Mouse (Mus musculus): ENCODE measurements around the gene Ptpre. TPM values are rescaled to one million over a fixed set of nuclear protein-coding genes. Genes with fewer than 3 reads are reported as not detected.
"Not testable (repeated sequence)": the region's sequence is repeated elsewhere in the genome, so short reads cannot be mapped to it uniquely, and the experiment has no call there.

Ptpre gene
- polyA plus RNA-seq, 1 experiment from 2014 or later, result 2.4 TPM

DNA sequence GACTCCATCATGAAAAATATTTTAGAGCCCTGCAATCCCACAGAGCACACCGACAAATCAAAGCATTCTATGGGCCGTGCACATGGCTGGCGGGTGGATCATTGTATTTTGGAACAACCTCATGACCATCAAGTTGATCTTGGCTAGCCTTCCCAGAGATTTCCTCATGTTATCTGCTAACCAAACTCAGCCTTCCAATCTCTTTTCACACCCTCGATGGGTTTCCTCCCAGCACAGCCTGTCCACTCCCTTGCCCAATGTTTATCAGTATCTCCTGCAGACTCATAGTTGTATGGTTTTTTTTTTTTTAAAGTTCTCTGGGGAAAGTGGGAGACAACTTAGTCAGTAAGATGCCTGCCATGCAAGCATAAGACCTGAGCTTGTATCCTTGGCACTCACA lies 70.9 kb downstream of the Ptpre start:
- H3K27me3 ChIP-seq (replicated peaks; ENCODE audit: control insufficient read depth, insufficient read depth, low read length), result no peaks in the 10 kb centered on the region
- H3K9ac ChIP-seq (ENCODE audit: low read depth, low read length), result no peak overlapping the region
- H3K36me3 ChIP-seq (ENCODE audit: control insufficient read depth, insufficient read depth, low read length), result no peaks in the 10 kb centered on the region
- 73% methylated on average over 4 of the region's 4 CpGs for WGBS
- H3K4me2 ChIP-seq (ENCODE audit: low read depth, low read length), result no peak overlapping the region
- ATAC-seq, result no peak
- H3K4me1 ChIP-seq (ENCODE audit: control insufficient read depth, insufficient read depth, low read length), result peaks cover 14% of the 10 kb centered on the region
- no peak overlapping the region for H3K4me3 ChIP-seq (ENCODE audit: low read length)
- no peak overlapping the region for H3K27ac ChIP-seq (ENCODE audit: low read length)
- H3K9me3 ChIP-seq (ENCODE audit: control insufficient read depth, low read length), result no peaks in the 10 kb centered on the region

DNA sequence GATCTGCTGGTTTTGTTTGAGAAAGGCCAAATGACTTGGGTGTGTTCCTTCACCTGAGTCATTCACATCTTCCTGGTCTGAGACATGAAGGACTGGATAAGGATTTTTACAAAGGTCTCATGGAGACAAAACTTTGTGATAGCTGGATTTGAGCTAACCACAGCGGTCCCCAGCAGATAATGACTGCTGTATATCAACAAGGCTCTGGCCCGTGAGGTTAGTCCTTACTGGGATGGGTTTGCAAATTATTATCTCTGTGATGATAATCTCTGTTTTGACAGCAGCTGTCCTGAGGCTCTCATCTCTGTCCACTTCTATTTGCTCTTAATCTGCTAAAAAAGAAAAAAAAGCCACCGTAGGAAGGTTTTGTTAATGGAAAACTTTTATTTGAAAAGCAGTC lies 71.7 kb downstream of the Ptpre start:
- Histone ChIP-seq H3K4me1 (ENCODE audit: control insufficient read depth, insufficient read depth, low read length) (peaks cover 14% of the 10 kb centered on the region), H3K36me3 (ENCODE audit: control insufficient read depth, insufficient read depth, low read length) (no peaks in the 10 kb centered on the region), H3K27ac (ENCODE audit: low read length) (0 out of 2 replicates have a peak overlapping the region, but pooled peaks have one; percentile 34), H3K4me3 (ENCODE audit: low read length) (no peak overlapping the region), H3K9me3 (ENCODE audit: control insufficient read depth, low read length) (no peaks in the 10 kb centered on the region), H3K27me3 (replicated peaks; ENCODE audit: control insufficient read depth, insufficient read depth, low read length) (no peaks in the 10 kb centered on the region), H3K9ac (ENCODE audit: low read depth, low read length) (no peak overlapping the region), H3K4me2 (ENCODE audit: low read depth, low read length) (no peak overlapping the region)
- no peak for ATAC-seq
- 28% methylated on average over 3 of the region's 3 CpGs for WGBS

DNA sequence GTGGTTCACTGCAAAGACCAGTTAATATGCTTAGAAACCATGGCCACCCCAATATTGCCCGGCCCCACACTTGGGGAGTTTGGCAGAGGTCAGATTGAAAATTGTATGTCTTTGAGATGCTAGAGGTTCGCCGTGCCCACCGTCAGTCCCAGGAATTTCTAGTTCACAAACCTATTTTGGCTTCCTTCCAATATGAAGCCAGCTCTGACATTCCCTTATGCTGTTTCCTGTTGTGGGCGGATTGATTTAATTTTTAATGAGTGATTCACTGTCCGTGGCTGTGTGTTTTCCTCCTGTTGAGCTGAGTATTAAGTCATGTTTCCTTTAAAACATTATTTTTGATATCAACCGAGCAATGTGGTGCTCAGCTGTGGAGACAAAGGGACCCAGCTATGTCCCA lies 72.4 kb downstream of the Ptpre start:
- Histone ChIP-seq H3K9ac (ENCODE audit: low read depth, low read length) (no peak overlapping the region), H3K4me3 (ENCODE audit: low read length) (no peak overlapping the region), H3K4me2 (ENCODE audit: low read depth, low read length) (no peak overlapping the region), H3K27me3 (replicated peaks; ENCODE audit: control insufficient read depth, insufficient read depth, low read length) (no peaks in the 10 kb centered on the region), H3K4me1 (ENCODE audit: control insufficient read depth, insufficient read depth, low read length) (peaks cover 14% of the 10 kb centered on the region), H3K27ac (ENCODE audit: low read length) (peak overlapping the region; percentile 34; the same call in 1 of the 2 replicates), H3K9me3 (ENCODE audit: control insufficient read depth, low read length) (no peaks in the 10 kb centered on the region), H3K36me3 (ENCODE audit: control insufficient read depth, insufficient read depth, low read length) (no peaks in the 10 kb centered on the region)
- 26% methylated on average over 7 of the region's 7 CpGs for WGBS
- ATAC-seq, result no peak

DNA sequence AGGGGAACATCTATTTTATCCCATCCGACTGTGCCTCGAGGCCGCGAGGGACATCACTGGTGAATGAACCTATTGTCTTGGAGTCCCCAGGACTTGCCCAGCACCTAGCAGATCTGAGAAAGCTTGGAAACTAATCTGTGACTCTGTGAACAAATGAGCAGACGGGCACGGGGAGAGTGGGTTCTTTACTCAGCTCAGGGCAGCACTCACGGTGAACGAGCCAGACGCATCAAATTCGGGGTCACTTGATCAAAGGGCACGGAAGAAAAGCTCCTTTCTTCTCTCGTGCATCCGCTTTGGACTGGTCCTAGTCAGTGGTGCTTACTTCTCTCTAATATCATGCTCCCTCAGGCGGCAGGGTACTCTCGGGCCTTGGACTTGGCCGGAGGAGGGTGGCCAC lies 75.0 kb downstream of the Ptpre start:
- no peak overlapping the region for H3K27ac ChIP-seq (ENCODE audit: low read length)
- ATAC-seq, result no peak
- H3K4me3 ChIP-seq (ENCODE audit: low read length), result no peak overlapping the region
- no peaks in the 10 kb centered on the region for H3K27me3 ChIP-seq (replicated peaks; ENCODE audit: control insufficient read depth, insufficient read depth, low read length)
- H3K9ac ChIP-seq (ENCODE audit: low read depth, low read length), result no peak overlapping the region
- 81% methylated on average over 16 of the region's 16 CpGs for WGBS
- H3K9me3 ChIP-seq (ENCODE audit: control insufficient read depth, low read length), result no peaks in the 10 kb centered on the region
- H3K36me3 ChIP-seq (ENCODE audit: control insufficient read depth, insufficient read depth, low read length), result no peaks in the 10 kb centered on the region
- peaks cover 14% of the 10 kb centered on the region for H3K4me1 ChIP-seq (ENCODE audit: control insufficient read depth, insufficient read depth, low read length)
- H3K4me2 ChIP-seq (ENCODE audit: low read depth, low read length), result no peak overlapping the region

DNA sequence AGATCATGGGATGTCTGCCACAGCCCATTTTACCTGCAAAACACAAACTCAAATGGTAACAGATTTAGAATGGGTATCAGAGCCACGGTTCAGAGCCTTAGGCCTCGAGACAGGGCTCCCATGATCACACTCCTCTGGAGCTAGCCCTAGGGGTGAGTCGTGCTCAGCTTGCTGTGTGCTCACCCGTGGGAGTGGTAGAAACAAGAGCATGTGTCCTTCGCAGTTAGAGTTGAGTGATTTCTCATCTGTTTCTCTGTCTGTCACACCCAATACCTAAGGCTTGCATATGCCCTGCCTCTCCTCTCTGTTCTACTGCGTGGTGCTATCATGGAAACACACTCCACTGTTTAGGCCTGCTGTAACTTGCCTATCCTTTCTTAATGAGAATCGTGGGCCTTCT lies 75.5 kb downstream of the Ptpre start:
- no peak for ATAC-seq

DNA sequence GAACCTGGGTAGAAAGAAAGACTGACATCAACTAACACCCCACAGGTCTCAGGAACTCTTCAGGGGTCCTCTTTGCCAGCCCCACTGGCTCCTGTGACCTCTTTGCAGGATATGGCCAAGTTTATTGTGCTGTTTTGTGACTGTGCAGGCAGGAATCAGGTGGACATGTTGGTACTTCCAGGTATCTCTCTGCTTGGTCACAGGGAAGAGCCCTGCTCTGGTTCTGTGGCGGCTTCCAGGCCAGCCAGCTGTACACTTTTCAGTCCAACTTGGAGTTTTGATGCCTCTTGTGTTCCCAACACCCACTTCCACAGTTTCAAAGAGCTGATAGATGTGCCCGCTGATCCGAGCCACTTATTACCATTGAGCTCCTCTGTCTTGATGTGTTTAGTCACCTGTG lies 76.1 kb downstream of the Ptpre start:
- Histone ChIP-seq H3K9ac (ENCODE audit: low read depth, low read length) (no peak overlapping the region), H3K27ac (ENCODE audit: low read length) (no peak overlapping the region), H3K27me3 (replicated peaks; ENCODE audit: control insufficient read depth, insufficient read depth, low read length) (no peaks in the 10 kb centered on the region), H3K36me3 (ENCODE audit: control insufficient read depth, insufficient read depth, low read length) (no peaks in the 10 kb centered on the region), H3K9me3 (ENCODE audit: control insufficient read depth, low read length) (no peaks in the 10 kb centered on the region), H3K4me3 (ENCODE audit: low read length) (no peak overlapping the region), H3K4me1 (ENCODE audit: control insufficient read depth, insufficient read depth, low read length) (peaks cover 14% of the 10 kb centered on the region), H3K4me2 (ENCODE audit: low read depth, low read length) (no peak overlapping the region)
- no peak for ATAC-seq
- 88% methylated on average over 3 of the region's 3 CpGs for WGBS

More for the DNA sequence above, 75.5 kb downstream of the Ptpre start:
- Histone ChIP-seq H3K4me3 (ENCODE audit: low read length) (no peak overlapping the region), H3K4me2 (ENCODE audit: low read depth, low read length) (no peak overlapping the region), H3K9me3 (ENCODE audit: control insufficient read depth, low read length) (no peaks in the 10 kb centered on the region), H3K27ac (ENCODE audit: low read length) (no peak overlapping the region), H3K27me3 (replicated peaks; ENCODE audit: control insufficient read depth, insufficient read depth, low read length) (no peaks in the 10 kb centered on the region), H3K4me1 (ENCODE audit: control insufficient read depth, insufficient read depth, low read length) (peaks cover 14% of the 10 kb centered on the region), H3K36me3 (ENCODE audit: control insufficient read depth, insufficient read depth, low read length) (no peaks in the 10 kb centered on the region), H3K9ac (ENCODE audit: low read depth, low read length) (no peak overlapping the region)
- WGBS, result 74% methylated on average over 7 of the region's 7 CpGs

DNA sequence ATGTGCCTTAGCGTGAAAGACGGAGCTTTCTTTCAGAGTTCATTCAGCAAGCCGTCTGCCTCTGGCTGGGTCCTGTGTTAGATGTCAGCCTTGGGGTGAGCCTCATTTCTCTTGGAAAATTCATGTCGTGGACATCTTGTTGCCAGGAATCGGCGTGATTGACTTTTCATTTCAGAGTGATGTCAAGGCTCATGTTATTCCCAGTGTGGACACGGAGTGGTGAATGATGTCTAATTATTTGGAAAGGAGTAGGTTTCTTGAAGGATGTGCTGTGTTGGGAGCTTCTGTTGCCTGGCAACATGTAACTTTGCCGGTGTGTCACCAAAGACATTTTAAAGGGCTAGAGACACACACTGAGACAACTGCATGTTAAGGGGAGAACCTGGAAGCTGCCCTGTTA lies 77.6 kb downstream of the Ptpre start:
- no peak overlapping the region for H3K27ac ChIP-seq (ENCODE audit: low read length)
- WGBS, result 79% methylated on average over 8 of the region's 8 CpGs
- no peaks in the 10 kb centered on the region for H3K27me3 ChIP-seq (replicated peaks; ENCODE audit: control insufficient read depth, insufficient read depth, low read length)
- no peaks in the 10 kb centered on the region for H3K9me3 ChIP-seq (ENCODE audit: control insufficient read depth, low read length)
- no peak overlapping the region for H3K4me2 ChIP-seq (ENCODE audit: low read depth, low read length)
- ATAC-seq, result no peak
- H3K9ac ChIP-seq (ENCODE audit: low read depth, low read length), result no peak overlapping the region
- no peak overlapping the region for H3K4me3 ChIP-seq (ENCODE audit: low read length)
- no peaks in the 10 kb centered on the region for H3K36me3 ChIP-seq (ENCODE audit: control insufficient read depth, insufficient read depth, low read length)
- H3K4me1 ChIP-seq (ENCODE audit: control insufficient read depth, insufficient read depth, low read length), result no peaks in the 10 kb centered on the region; the same call in 1 of the 2 replicates

DNA sequence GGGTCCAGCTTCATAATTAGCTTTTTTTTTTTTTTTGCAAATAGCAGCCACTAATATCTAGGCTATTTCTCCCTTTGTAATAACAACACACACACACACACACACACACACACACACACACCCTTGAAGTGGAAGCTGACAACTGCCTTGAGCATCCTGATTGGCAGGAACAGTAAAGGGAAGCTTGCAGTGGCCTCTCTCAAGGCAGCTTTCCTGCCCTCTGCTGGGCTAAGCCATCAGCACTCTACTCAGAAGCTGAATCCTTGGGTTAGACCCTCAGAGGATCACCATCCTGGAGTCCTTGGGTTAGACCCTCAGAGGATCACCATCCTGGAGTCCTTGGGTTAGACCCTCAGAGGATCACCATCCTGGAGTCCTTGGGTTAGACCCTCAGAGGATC lies 79.2 kb downstream of the Ptpre start:
- H3K4me1 ChIP-seq (ENCODE audit: control insufficient read depth, insufficient read depth, low read length); H3K9me3 ChIP-seq (ENCODE audit: control insufficient read depth, low read length); H3K27ac ChIP-seq (ENCODE audit: low read length); H3K36me3 ChIP-seq (ENCODE audit: control insufficient read depth, insufficient read depth, low read length); H3K4me3 ChIP-seq (ENCODE audit: low read length); H3K9ac ChIP-seq (ENCODE audit: low read depth, low read length); ATAC-seq; H3K27me3 ChIP-seq (replicated peaks; ENCODE audit: control insufficient read depth, insufficient read depth, low read length); H3K4me2 ChIP-seq (ENCODE audit: low read depth, low read length): not testable (repeated sequence)

DNA sequence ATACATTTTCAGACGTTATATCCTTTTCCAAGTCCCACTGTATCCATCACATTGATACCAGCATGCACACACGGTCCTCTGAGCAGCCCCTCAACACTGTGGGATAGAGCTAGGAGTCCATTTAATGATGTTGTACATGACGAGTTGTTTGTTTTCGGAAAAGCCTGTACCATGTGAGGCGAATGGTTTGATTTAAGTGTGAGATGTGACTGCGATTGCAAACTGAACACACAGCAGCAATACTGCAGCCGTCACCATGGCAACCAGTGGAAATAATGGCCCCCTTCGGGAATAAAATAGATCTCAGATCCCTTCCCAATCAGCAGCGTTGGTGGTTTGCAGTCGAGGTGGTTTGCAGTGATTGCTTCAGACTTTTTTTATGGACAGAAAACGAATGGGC lies 80.5 kb downstream of the Ptpre start:
- no peak for ATAC-seq
- 68% methylated on average over 11 of the region's 11 CpGs for WGBS
- Histone ChIP-seq H3K4me1 (ENCODE audit: control insufficient read depth, insufficient read depth, low read length) (no peaks in the 10 kb centered on the region), H3K4me2 (ENCODE audit: low read depth, low read length) (no peak overlapping the region), H3K9ac (ENCODE audit: low read depth, low read length) (no peak overlapping the region), H3K36me3 (ENCODE audit: control insufficient read depth, insufficient read depth, low read length) (no peaks in the 10 kb centered on the region), H3K9me3 (ENCODE audit: control insufficient read depth, low read length) (no peaks in the 10 kb centered on the region), H3K27me3 (replicated peaks; ENCODE audit: control insufficient read depth, insufficient read depth, low read length) (no peaks in the 10 kb centered on the region), H3K4me3 (ENCODE audit: low read length) (no peak overlapping the region), H3K27ac (ENCODE audit: low read length) (no peak overlapping the region)

DNA sequence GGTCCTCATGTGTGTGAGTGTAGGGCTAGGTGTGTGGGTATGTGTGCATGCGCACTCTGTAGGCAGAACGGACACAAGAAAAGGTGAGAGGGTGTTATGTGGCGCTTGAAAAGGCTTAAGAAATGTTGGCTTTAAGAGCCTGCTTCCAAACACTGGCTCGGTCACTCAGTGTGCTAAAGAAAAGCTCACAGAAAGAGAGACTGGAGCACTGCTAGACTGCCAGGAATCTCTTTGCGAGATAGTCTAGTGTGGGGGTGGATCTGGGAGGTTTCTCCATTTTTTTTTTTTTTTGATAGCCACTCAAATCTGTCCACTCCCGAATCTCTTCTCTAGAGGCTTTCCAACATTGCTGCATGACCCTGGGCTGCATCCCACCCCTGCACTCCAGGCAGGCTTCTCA lies 84.4 kb downstream of the Ptpre start:
- no peak overlapping the region for H3K27ac ChIP-seq (ENCODE audit: low read length)
- no peaks in the 10 kb centered on the region for H3K27me3 ChIP-seq (replicated peaks; ENCODE audit: control insufficient read depth, insufficient read depth, low read length)
- no peak for ATAC-seq
- H3K9me3 ChIP-seq (ENCODE audit: control insufficient read depth, low read length), result no peaks in the 10 kb centered on the region
- H3K4me1 ChIP-seq (ENCODE audit: control insufficient read depth, insufficient read depth, low read length), result no peaks in the 10 kb centered on the region
- H3K4me2 ChIP-seq (ENCODE audit: low read depth, low read length), result no peak overlapping the region
- WGBS, result 57% methylated on average over 6 of the region's 6 CpGs
- no peak overlapping the region for H3K4me3 ChIP-seq (ENCODE audit: low read length)
- no peaks in the 10 kb centered on the region for H3K36me3 ChIP-seq (ENCODE audit: control insufficient read depth, insufficient read depth, low read length)
- H3K9ac ChIP-seq (ENCODE audit: low read depth, low read length), result no peak overlapping the region
